Mouse (Mus musculus) liver, adult 2 months (tissue): ENCODE results near the gene Shmt2.

Source experiments
- CTCF ChIP-seq: fragments of 200-500 bp; IDR thresholded peaks from 2 replicates; pipeline ENCODE4 v1.5.1; 2011; ENCODE audit warnings: low read depth, low read length, control low read depth
- POLR2A ChIP-seq: fragments of 200-500 bp; IDR thresholded peaks from 2 replicates; pipeline ENCODE4 v1.6.1; 2011; ENCODE audit warnings: low read length, control low read depth; ENCODE audit not compliant: insufficient read depth; ENCODE audit errors: extremely low read depth

- TF ChIP-seq CTCF, result no peak
- TF ChIP-seq POLR2A, result no peak
Measured at GRCm38 (mm10) chr10:127521611-127522080, 598 bp downstream of the Shmt2 start.
